Mouse (Mus musculus): Measurements from ENCODE around the gene Pla1a.
"Not testable (repeated sequence)": the region's sequence is repeated elsewhere in the genome, so short reads cannot be mapped to it uniquely, and the experiment has no call there.

The Pla1a gene

GRCm38 (mm10) chr16:38432498-38433425 is at the start of gene Pla1a:
Gene Pla1a (minus strand): TSS chr16:38433145.
- H3K9me3 ChIP-seq (ENCODE audit: low read length): no peaks in the 10 kb centered on the region
- TF ChIP-seq NANOG (IDR thresholded peaks at IDR 0.05; ENCODE audit: borderline replicate concordance, low read length) (no peak), POU5F1 (IDR thresholded peaks at IDR 0.05; ENCODE audit: borderline replicate concordance, low read length) (no peak), CTCF (conservative IDR thresholded peaks at IDR 0.05; ENCODE audit: low read length) (no peak)
- H3K4me1 ChIP-seq (replicated peaks; ENCODE audit: low read depth, low read length): peaks cover 79% of the 10 kb centered on the region
- no peaks in the 10 kb centered on the region for H3K36me3 ChIP-seq (ENCODE audit: insufficient read depth, low read length)
- H3K27me3 ChIP-seq (ENCODE audit: insufficient read depth, low read length): no peaks in the 10 kb centered on the region
- peak within 1 kb of the TSS; percentile 18; the same call in 1 of the 2 replicates for H3K4me3 ChIP-seq (replicated peaks; ENCODE audit: low read length)

GRCm38 (mm10) chr16:38481327-38481726 is 48.4 kb upstream of the Pla1a start:
- peaks cover 36% of the 10 kb centered on the region for H3K27me3 ChIP-seq (ENCODE audit: insufficient read depth, low read length)

GRCm38 (mm10) chr16:38478296-38478695 is 45.4 kb upstream of the Pla1a start:
- H3K4me3 ChIP-seq (replicated peaks; ENCODE audit: low read length): no peak overlapping the region
- H3K9me3 ChIP-seq (ENCODE audit: low read length): no peaks in the 10 kb centered on the region
- no peaks in the 10 kb centered on the region; the same call in 1 of the 2 replicates for H3K36me3 ChIP-seq (ENCODE audit: insufficient read depth, low read length)
- H3K4me1 ChIP-seq (replicated peaks; ENCODE audit: low read depth, low read length): peaks cover 46% of the 10 kb centered on the region
- H3K27me3 ChIP-seq (ENCODE audit: insufficient read depth, low read length): peaks cover 15% of the 10 kb centered on the region
- no peak for TF ChIP-seq POU5F1 (IDR thresholded peaks at IDR 0.05; ENCODE audit: borderline replicate concordance, low read length)
- no peak for TF ChIP-seq CTCF (conservative IDR thresholded peaks at IDR 0.05; ENCODE audit: low read length)
- no peak for TF ChIP-seq NANOG (IDR thresholded peaks at IDR 0.05; ENCODE audit: borderline replicate concordance, low read length)

More at GRCm38 (mm10) chr16:38481327-38481726, 48.4 kb upstream of the Pla1a start:
- no peak for TF ChIP-seq POU5F1 (IDR thresholded peaks at IDR 0.05; ENCODE audit: borderline replicate concordance, low read length)
- Histone ChIP-seq H3K4me3 (replicated peaks; ENCODE audit: low read length) (no peak overlapping the region), H3K4me1 (replicated peaks; ENCODE audit: low read depth, low read length) (peaks cover 27% of the 10 kb centered on the region), H3K9me3 (ENCODE audit: low read length) (no peaks in the 10 kb centered on the region), H3K36me3 (ENCODE audit: insufficient read depth, low read length) (peaks cover 2% of the 10 kb centered on the region)

GRCm38 (mm10) chr16:38477241-38477608 is 44.3 kb upstream of the Pla1a start:
- peak overlapping the region; percentile 69 for H3K4me3 ChIP-seq (replicated peaks; ENCODE audit: low read length)
- H3K36me3 ChIP-seq (ENCODE audit: insufficient read depth, low read length); H3K9me3 ChIP-seq (ENCODE audit: low read length); H3K27me3 ChIP-seq (ENCODE audit: insufficient read depth, low read length): not testable (repeated sequence)
- H3K4me1 ChIP-seq (replicated peaks; ENCODE audit: low read depth, low read length): peaks cover 52% of the 10 kb centered on the region

GRCm38 (mm10) chr16:38476312-38477240 is 43.6 kb upstream of the Pla1a start:
- Histone ChIP-seq H3K4me1 (replicated peaks; ENCODE audit: low read depth, low read length) (peaks cover 59% of the 10 kb centered on the region), H3K36me3 (ENCODE audit: insufficient read depth, low read length) (no peaks in the 10 kb centered on the region; the same call in 1 of the 2 replicates), H3K27me3 (ENCODE audit: insufficient read depth, low read length) (peaks cover 2% of the 10 kb centered on the region; the same call in 1 of the 2 replicates), H3K9me3 (ENCODE audit: low read length) (no peaks in the 10 kb centered on the region), H3K4me3 (replicated peaks; ENCODE audit: low read length) (peak overlapping the region; percentile 69)
- no peak for TF ChIP-seq POU5F1 (IDR thresholded peaks at IDR 0.05; ENCODE audit: borderline replicate concordance, low read length)
- no peak for TF ChIP-seq CTCF (conservative IDR thresholded peaks at IDR 0.05; ENCODE audit: low read length)
- no peak for TF ChIP-seq NANOG (IDR thresholded peaks at IDR 0.05; ENCODE audit: borderline replicate concordance, low read length)

- Histone ChIP-seq H3K27me3 (ENCODE audit: insufficient read depth, low read length) (no peaks in the 10 kb centered on the region; the same call in 1 of the 2 replicates), H3K36me3 (ENCODE audit: insufficient read depth, low read length) (no peaks in the 10 kb centered on the region; the same call in 1 of the 2 replicates), H3K4me3 (replicated peaks; ENCODE audit: low read length) (peak overlapping the region; percentile 69), H3K9me3 (ENCODE audit: low read length) (no peaks in the 10 kb centered on the region), H3K4me1 (replicated peaks; ENCODE audit: low read depth, low read length) (peaks cover 64% of the 10 kb centered on the region)
- no peak for TF ChIP-seq CTCF (conservative IDR thresholded peaks at IDR 0.05; ENCODE audit: low read length)
- TF ChIP-seq NANOG (IDR thresholded peaks at IDR 0.05; ENCODE audit: borderline replicate concordance, low read length): no peak
- TF ChIP-seq POU5F1 (IDR thresholded peaks at IDR 0.05; ENCODE audit: borderline replicate concordance, low read length): no peak
Measured at GRCm38 (mm10) chr16:38475681-38476311, 42.9 kb upstream of the Pla1a start.

- Histone ChIP-seq H3K9me3 (ENCODE audit: low read length) (no peaks in the 10 kb centered on the region), H3K27me3 (ENCODE audit: insufficient read depth, low read length) (no peaks in the 10 kb centered on the region; the same call in 1 of the 2 replicates), H3K36me3 (ENCODE audit: insufficient read depth, low read length) (no peaks in the 10 kb centered on the region; the same call in 1 of the 2 replicates), H3K4me3 (replicated peaks; ENCODE audit: low read length) (no peak overlapping the region), H3K4me1 (replicated peaks; ENCODE audit: low read depth, low read length) (peaks cover 72% of the 10 kb centered on the region)
- TF ChIP-seq POU5F1 (IDR thresholded peaks at IDR 0.05; ENCODE audit: borderline replicate concordance, low read length): no peak
- no peak for TF ChIP-seq CTCF (conservative IDR thresholded peaks at IDR 0.05; ENCODE audit: low read length)
- no peak for TF ChIP-seq NANOG (IDR thresholded peaks at IDR 0.05; ENCODE audit: borderline replicate concordance, low read length)
Measured at GRCm38 (mm10) chr16:38474677-38475286, 41.8 kb upstream of the Pla1a start.
